Mouse (Mus musculus) ovary, adult 10 weeks (tissue): ENCODE results near the gene 4930412O13Rik. TPM values are rescaled to one million over a fixed set of nuclear protein-coding genes. Genes with fewer than 3 reads are reported as not detected.

Experiments
- polyA plus RNA-seq: library from polyadenylated mRNA; stranded (reverse); fragments of 350-450 nt; fragmentation: Illumina TruSeq; extraction: RNeasy Lipid Tissue Mini Kit (QIAGEN cat#74804); gene quantifications from one replicate; pipeline ENCODE4 v1.2.3, GENCODE M21; 2014

Gene 4930412O13Rik
- not detected for polyA plus RNA-seq

GRCm38 (mm10) chr2:9881051-9881591 is at the start of gene 4930412O13Rik:
Gene 4930412O13Rik (plus strand): TSS chr2:9881252.

GRCm38 (mm10) chr2:9888913-9889650 is 8.0 kb downstream of the 4930412O13Rik start, which contains the start of gene 9230102O04Rik:
Gene 9230102O04Rik (minus strand): TSS chr2:9889540.

GRCm38 (mm10) chr2:9889651-9890183 is 8.7 kb downstream of the 4930412O13Rik start, which contains the start of gene Gata3:
Gene Gata3 (minus strand): TSS chr2:9890034.

Other genes with a start within 250 kb of the 4930412O13Rik start
- gene 9230102O04Rik, start 8.3 kb downstream of the 4930412O13Rik start, polyA plus RNA-seq = not detected
- gene Gata3, start 8.8 kb downstream of the 4930412O13Rik start, polyA plus RNA-seq = 1.4 TPM
- 17.8 TPM for gene Taf3, start 167.3 kb downstream of the 4930412O13Rik start, polyA plus RNA-seq
- gene Atp5c1, start 199.3 kb downstream of the 4930412O13Rik start, polyA plus RNA-seq = 603 TPM
- 28.5 TPM for gene Kin, start 199.3 kb downstream of the 4930412O13Rik start, polyA plus RNA-seq